Mouse (Mus musculus): ENCODE measurements around the gene Aadacl4.
"Not testable (repeated sequence)": the region's sequence is repeated elsewhere in the genome, so short reads cannot be mapped to it uniquely, and the experiment has no call there.

Aadacl4 gene

GRCm38 (mm10) chr4:144613407-144613806 lies at the start of gene Aadacl4:
Gene Aadacl4 (plus strand): TSS chr4:144613707.
- no peak for DNase-seq (ENCODE audit: low read depth, low spot score)

- DNase-seq (ENCODE audit: low read depth, low spot score), result no peak
Measured at GRCm38 (mm10) chr4:144565034-144565433, 48.5 kb upstream of the Aadacl4 start, which contains the start of gene Gm13124. Gene Gm13124 (minus strand): TSS chr4:144565134.

- DNase-seq (ENCODE audit: low read depth, low spot score), result no peak
Measured at GRCm38 (mm10) chr4:144567752-144568151, 45.8 kb upstream of the Aadacl4 start.

- not testable (repeated sequence) for DNase-seq (ENCODE audit: low read depth, low spot score)
Measured at GRCm38 (mm10) chr4:144586207-144586606, 27.3 kb upstream of the Aadacl4 start.

GRCm38 (mm10) chr4:144592790-144593189 lies 20.7 kb upstream of the Aadacl4 start:
- DNase-seq (ENCODE audit: low read depth, low spot score), result no peak

- no peak for DNase-seq (ENCODE audit: low read depth, low spot score)
Measured at GRCm38 (mm10) chr4:144614586-144614985, 1.1 kb downstream of the Aadacl4 start.

- DNase-seq (ENCODE audit: low read depth, low spot score), result no peak
Measured at GRCm38 (mm10) chr4:144638263-144638662, 24.8 kb downstream of the Aadacl4 start.

Measured in CD4-positive helper T cell, adult 2 months (primary cell).